Mouse (Mus musculus) neutrophil, adult 83 days (primary cell): ENCODE data around the gene Chchd3. TPM values are rescaled to one million over a fixed set of nuclear protein-coding genes. Genes with fewer than 3 reads are reported as not detected.

Experiments
- total RNA-seq, 2 experiments: library from RNA; stranded (reverse); gene quantifications; one replicate each; pipeline ENCODE4 v1.2.4; 2023

Chchd3 gene
- 10 to 100 TPM; 34.6 to 42.6 TPM for total RNA-seq

GRCm38 (mm10) chr6:33059735-33060576 is at the start of gene Chchd3:
Chchd3 (minus strand) TSS chr6:33060260.

Other genes starting within 250 kb of the Chchd3 start
- gene Exoc4, start 188.8 kb upstream of the Chchd3 start, total RNA-seq, result 10 to 100 TPM; 39.5 to 39.6 TPM